Mouse (Mus musculus) cerebellum, adult 2 months (tissue): Measurements from ENCODE around the gene Arl8a. TPM values are rescaled to one million over a fixed set of nuclear protein-coding genes. Genes with fewer than 3 reads are reported as not detected.

Source experiments
- DNase-seq, 2 experiments: peaks; one replicate each; pipeline ENCODE4 v3.0.0; 2021
- H3K27ac ChIP-seq: fragments of 200-500 bp; 2 replicates; pipeline ENCODE4 v1.5.1; 2012; ENCODE audit warnings: low read length, control low read depth, inconsistent platforms; ENCODE audit not compliant: insufficient read depth
- H3K27me3 ChIP-seq: fragments of 200-500 bp; 2 replicates; pipeline ENCODE4 v1.6.1; 2012; ENCODE audit warnings: inconsistent platforms, mild to moderate bottlenecking, low read length, moderate library complexity; ENCODE audit not compliant: control insufficient read depth, insufficient read depth
- H3K4me1 ChIP-seq: fragments of 200-500 bp; 2 replicates; pipeline ENCODE4 v1.6.1; 2011; ENCODE audit warnings: low read length; ENCODE audit not compliant: control insufficient read depth, insufficient read depth
- H3K4me3 ChIP-seq: fragments of 200-500 bp; replicated peaks from 2 replicates; pipeline ENCODE3; 2011; ENCODE audit warnings: mild to moderate bottlenecking, low read depth, low read length, control low read depth; ENCODE audit not compliant: insufficient read depth
- CTCF ChIP-seq: fragments of 200-500 bp; IDR thresholded peaks from 2 replicates; pipeline ENCODE4 v1.5.1; 2011; ENCODE audit warnings: low read depth, mild to moderate bottlenecking, control low read depth, low read length, moderate library complexity, borderline replicate concordance; ENCODE audit not compliant: insufficient read depth
- POLR2A ChIP-seq: fragments of 200-500 bp; IDR thresholded peaks from 2 replicates; pipeline ENCODE4 v1.6.1; 2011; ENCODE audit warnings: low read length, control low read depth, borderline replicate concordance; ENCODE audit not compliant: insufficient read depth
- WGBS: fragments of 180-500 bp; shearing (Covaris S2); methylation state at CpG from one replicate; pipeline ENCODE4 v1.1.7; 2018; 5-methylcytosine and 5-hydroxymethylcytosine counted together
- polyA plus RNA-seq: library from polyadenylated mRNA; depleted of rRNA; stranded (reverse); fragments of >200 nt; gene quantifications from 2 replicates; pipeline ENCODE4 v1.2.3, GENCODE M21; 2012

The Arl8a gene
- polyA plus RNA-seq, 1 experiment: 297 TPM

GRCm38 (mm10) chr1:135136500-135136899 is 10.1 kb upstream of the Arl8a start:
- 0% methylated on average over 1 of the region's 1 CpGs for WGBS
- DNase-seq: peak; percentile 61 to 76
- TF ChIP-seq POLR2A: no peak
- peak; percentile 91 for TF ChIP-seq CTCF

GRCm38 (mm10) chr1:135139906-135140305 is 6.7 kb upstream of the Arl8a start:
- Histone ChIP-seq H3K4me3 (no peak overlapping the region), H3K27me3 (no peaks in the 10 kb centered on the region), H3K4me1 (no peaks in the 10 kb centered on the region), H3K27ac (no peak overlapping the region)
- DNase-seq: no peak
- 77% methylated on average over 2 of the region's 2 CpGs for WGBS
- TF ChIP-seq POLR2A (no peak), CTCF (no peak)

More at GRCm38 (mm10) chr1:135136500-135136899, 10.1 kb upstream of the Arl8a start:
- Histone ChIP-seq H3K4me1 (peaks cover 6% of the 10 kb centered on the region), H3K4me3 (no peak overlapping the region), H3K27ac (no peak overlapping the region), H3K27me3 (no peaks in the 10 kb centered on the region)

- no peaks in the 10 kb centered on the region for H3K4me1 ChIP-seq
- TF ChIP-seq CTCF (no peak), POLR2A (no peak)
- no peak for DNase-seq
- no peak overlapping the region for H3K4me3 ChIP-seq
- H3K27ac ChIP-seq: no peak overlapping the region
- H3K27me3 ChIP-seq: no peaks in the 10 kb centered on the region
- 77% methylated on average over 2 of the region's 2 CpGs for WGBS
Measured at GRCm38 (mm10) chr1:135142452-135142851, 4.2 kb upstream of the Arl8a start.

- H3K4me3 ChIP-seq: no peak overlapping the region
- no peaks in the 10 kb centered on the region for H3K27me3 ChIP-seq
- 95% methylated on average over 2 of the region's 2 CpGs for WGBS
- no peak for DNase-seq
- TF ChIP-seq CTCF: no peak
- no peak for TF ChIP-seq POLR2A
- H3K27ac ChIP-seq: no peak overlapping the region
- peaks cover 3% of the 10 kb centered on the region; the same call in 1 of the 2 replicates for H3K4me1 ChIP-seq
Measured at GRCm38 (mm10) chr1:135143940-135144339, 2.7 kb upstream of the Arl8a start.

- H3K4me1 ChIP-seq: peaks cover 16% of the 10 kb centered on the region; the same call in 1 of the 2 replicates
- peak overlapping the region; percentile 96 for H3K27ac ChIP-seq
- WGBS: under 1% methylated on average over 69 of the region's 69 CpGs
- H3K27me3 ChIP-seq: no peaks in the 10 kb centered on the region
- H3K4me3 ChIP-seq: peak overlapping the region; percentile 92
- DNase-seq: peak; percentile 79 to 81
- no peak for TF ChIP-seq POLR2A
- TF ChIP-seq CTCF: no peak
Measured at GRCm38 (mm10) chr1:135146946-135147701, 500 bp downstream of the Arl8a start.

- no peak for DNase-seq
- H3K4me1 ChIP-seq: peaks cover 16% of the 10 kb centered on the region; the same call in 1 of the 2 replicates
- no peaks in the 10 kb centered on the region for H3K27me3 ChIP-seq
- peak overlapping the region; percentile 92 for H3K4me3 ChIP-seq
- peak overlapping the region; percentile 96 for H3K27ac ChIP-seq
- WGBS: 2% methylated on average over 7 of the region's 7 CpGs
- TF ChIP-seq CTCF: no peak
Measured at GRCm38 (mm10) chr1:135147702-135148058, 1.1 kb downstream of the Arl8a start.

- no peak for DNase-seq
Measured at GRCm38 (mm10) chr1:135148476-135148875, 1.9 kb downstream of the Arl8a start.

GRCm38 (mm10) chr1:135148996-135149395 is 2.4 kb downstream of the Arl8a start:
- Histone ChIP-seq H3K27ac (no peak overlapping the region), H3K4me3 (peak overlapping the region; percentile 10), H3K27me3 (no peaks in the 10 kb centered on the region), H3K4me1 (peaks cover 16% of the 10 kb centered on the region; the same call in 1 of the 2 replicates)
- no peak for DNase-seq
- TF ChIP-seq CTCF: no peak
- no peak for TF ChIP-seq POLR2A
- WGBS: 45% methylated on average over 5 of the region's 5 CpGs

More at GRCm38 (mm10) chr1:135148476-135148875, 1.9 kb downstream of the Arl8a start:
- Histone ChIP-seq H3K27me3 (no peaks in the 10 kb centered on the region), H3K4me1 (peaks cover 16% of the 10 kb centered on the region; the same call in 1 of the 2 replicates), H3K4me3 (peak overlapping the region; percentile 92), H3K27ac (peak overlapping the region; percentile 39; the same call in 1 of the 2 replicates)
- 14% methylated on average over 4 of the region's 4 CpGs for WGBS
- no peak for TF ChIP-seq POLR2A
- TF ChIP-seq CTCF: no peak
